Mouse (Mus musculus): Measurements from ENCODE around the gene Olfr1258.
"Not testable (repeated sequence)": the region's sequence is repeated elsewhere in the genome, so short reads cannot be mapped to it uniquely, and the experiment has no call there.

Gene Olfr1258

DNA sequence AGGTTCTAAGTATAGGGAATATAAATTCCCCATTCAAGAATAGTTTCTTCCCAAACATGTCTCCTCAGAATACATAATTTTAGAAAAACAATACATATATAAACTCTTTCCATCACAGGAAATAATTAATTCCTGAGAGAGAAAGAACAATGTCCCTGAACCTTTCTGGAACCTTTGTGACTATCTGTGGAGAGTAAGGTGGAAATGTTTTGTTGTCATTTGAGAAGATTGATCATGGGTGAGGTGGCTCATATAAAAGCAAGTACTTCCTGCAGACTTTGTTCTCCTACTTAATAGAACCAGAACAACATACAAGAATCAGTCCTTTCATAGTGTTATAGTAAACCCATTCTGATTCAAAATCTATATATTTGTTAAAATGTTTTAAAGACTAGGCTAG lies at the start of gene Olfr1258:
TSS of gene Olfr1258 (plus strand) at position 301 of the 400 bp plus-strand sequence.
- in situ Hi-C loops (cut with MboI; ENCODE audit: low pct_unique_long_range_greater_than_20kb in 1 of 2, low sequenced_read_pairs in 2 of 2, unreplicated experiment in 1 of 2) = no loop called here

DNA sequence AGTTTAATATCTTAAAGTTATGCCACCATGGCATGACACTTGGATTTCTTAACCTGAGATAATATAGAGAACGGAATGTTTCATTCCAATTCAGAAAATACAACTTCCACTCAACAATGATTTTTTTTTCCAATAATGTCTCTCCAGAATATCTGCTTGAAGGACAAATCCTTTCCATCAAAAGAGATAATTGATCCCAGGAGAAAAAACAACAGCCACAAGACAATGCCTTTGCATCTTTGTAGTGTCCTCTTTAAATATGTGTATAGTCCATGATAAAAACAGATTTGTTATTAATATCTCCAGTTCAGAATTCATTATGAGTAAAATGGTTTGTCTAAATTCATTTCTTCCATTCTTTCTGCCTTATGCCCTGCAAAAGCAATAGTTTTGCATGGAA lies 49.0 kb upstream of the Olfr1258 start, which contains the start of gene Olfr1257:
TSS of gene Olfr1257 (plus strand) at position 301 of the 400 bp plus-strand sequence.
- in situ Hi-C loops (cut with MboI; ENCODE audit: low pct_unique_long_range_greater_than_20kb in 1 of 2, low sequenced_read_pairs in 2 of 2, unreplicated experiment in 1 of 2) = no loop called here

DNA sequence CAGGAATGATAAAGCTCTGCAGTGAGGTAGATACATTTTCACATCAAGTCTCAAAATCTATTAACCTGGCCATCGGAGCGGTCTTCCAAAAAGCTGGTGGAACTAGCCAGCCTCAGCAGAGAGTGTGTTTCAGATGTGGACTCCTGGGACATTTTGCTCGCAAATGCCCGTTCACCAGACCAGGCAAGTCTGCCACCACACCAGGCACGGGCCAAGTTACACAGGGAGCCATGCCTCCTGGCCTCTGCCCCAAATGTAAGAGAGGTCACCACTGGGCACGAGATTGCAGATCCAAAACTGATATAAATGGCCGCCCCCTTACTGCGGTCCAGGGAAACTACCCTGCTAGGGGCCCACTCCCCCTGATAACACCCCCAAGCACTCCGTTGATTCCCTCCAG lies 14.5 kb upstream of the Olfr1258 start:
- in situ Hi-C loops (cut with MboI; ENCODE audit: low pct_unique_long_range_greater_than_20kb in 1 of 2, low sequenced_read_pairs in 2 of 2, unreplicated experiment in 1 of 2) = not testable (repeated sequence)

DNA sequence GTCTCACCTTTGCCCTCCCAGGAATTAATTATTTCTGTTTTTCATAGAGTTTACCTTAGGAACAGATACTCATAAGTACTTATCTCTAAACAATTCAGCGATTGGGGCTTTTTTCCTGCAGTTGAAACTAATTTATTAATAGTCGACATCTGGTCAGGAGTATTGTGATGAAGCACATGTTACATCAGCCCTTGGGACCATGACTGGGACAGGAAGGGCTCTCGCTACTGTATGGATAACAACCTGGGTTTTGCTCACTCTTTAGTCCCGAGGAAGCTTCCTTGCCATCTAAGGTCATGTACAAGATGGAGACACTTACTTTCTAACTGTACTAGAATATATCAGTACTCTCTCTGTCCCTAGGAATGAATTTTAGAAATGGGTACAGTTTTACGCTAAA lies 21.5 kb downstream of the Olfr1258 start, which contains the start of gene Olfr1259:
TSS of gene Olfr1259 (minus strand) at position 101 of the 400 bp plus-strand sequence.
- in situ Hi-C loops (cut with MboI; ENCODE audit: low pct_unique_long_range_greater_than_20kb in 1 of 2, low sequenced_read_pairs in 2 of 2, unreplicated experiment in 1 of 2) = no loop called here

DNA sequence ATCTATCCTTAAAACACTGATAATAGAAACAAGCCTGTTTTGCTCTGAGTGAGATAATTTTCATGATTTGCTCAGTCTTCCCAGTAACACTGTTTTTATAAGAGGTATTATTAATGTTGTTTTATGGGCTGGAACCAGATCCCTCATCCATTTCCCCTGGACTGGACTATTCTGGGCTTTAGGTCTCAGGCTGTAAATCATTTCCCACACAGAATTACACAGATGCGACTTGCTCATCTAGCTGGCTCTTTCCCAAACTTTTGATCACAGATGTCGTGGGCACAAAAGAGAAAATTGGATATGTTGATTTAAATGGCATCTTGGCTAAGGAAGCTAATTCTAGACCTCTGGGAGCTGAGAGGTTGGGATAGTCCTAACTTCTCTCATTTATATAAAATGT lies 47.1 kb downstream of the Olfr1258 start, which contains the start of gene Olfr1260:
TSS of gene Olfr1260 (plus strand) at position 157 of the 400 bp plus-strand sequence.
- in situ Hi-C loops (cut with MboI; ENCODE audit: low pct_unique_long_range_greater_than_20kb in 1 of 2, low sequenced_read_pairs in 2 of 2, unreplicated experiment in 1 of 2) = no loop called here

DNA sequence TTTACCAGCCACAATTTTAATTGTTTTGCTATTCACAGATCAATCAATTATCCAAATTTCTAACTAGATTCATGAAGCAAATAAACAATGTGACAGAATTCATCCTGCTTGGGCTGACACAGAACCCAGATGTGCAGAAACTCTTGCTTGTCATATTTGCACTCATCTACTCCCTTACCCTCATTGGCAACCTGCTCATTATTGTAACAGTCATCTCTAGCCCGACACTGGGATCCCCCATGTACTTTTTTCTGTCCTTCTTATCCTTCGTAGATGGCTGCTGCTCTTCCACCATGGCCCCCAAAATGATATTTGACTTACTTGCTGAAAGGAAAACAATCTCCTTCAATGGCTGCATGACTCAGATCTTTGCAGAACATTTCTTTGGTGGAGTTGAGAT lies 50.6 kb downstream of the Olfr1258 start:
- in situ Hi-C loops (cut with MboI; ENCODE audit: low pct_unique_long_range_greater_than_20kb in 1 of 2, low sequenced_read_pairs in 2 of 2, unreplicated experiment in 1 of 2) = no loop called here

Measured in mouse embryonic stem cell (cell line).